Mouse (Mus musculus) frontal cortex, postnatal 10 days (tissue): ENCODE data around the gene Cic.

Experiments used
- DNase-seq, 2 experiments: peaks; one replicate each; pipeline ENCODE4 v3.0.0; 2022; ENCODE audit warnings: low spot score in 2 of 2, mixed read lengths in 1 of 2

Gene Cic

DNA sequence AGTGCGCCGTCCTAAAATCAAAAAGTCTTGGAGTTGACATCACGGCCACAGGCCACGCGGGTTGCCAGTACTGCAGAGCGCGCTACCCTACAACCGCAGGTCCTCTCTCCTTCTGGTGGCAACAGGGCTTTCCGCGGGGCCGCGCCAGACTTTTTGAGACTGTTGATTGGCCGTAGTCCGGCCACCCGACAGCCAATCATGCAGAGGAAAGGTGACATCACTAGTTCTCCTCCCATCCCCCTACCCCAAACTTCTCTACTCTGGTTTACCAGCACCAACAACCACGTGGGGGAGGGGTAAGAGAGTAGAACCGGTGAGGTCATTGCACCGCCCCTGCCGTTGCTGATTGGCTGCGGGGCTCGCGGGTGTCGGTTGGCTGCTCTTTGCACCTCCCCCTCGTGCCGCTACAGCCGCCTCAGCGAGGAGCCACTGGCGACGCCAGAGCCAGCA, at the start of gene Cic:
Gene Cic, plus strand, starts transcription at position 404 of the 450 bp plus-strand sequence.
- peak; percentile 99 to 100 for DNase-seq

- DNase-seq, result peak in 1 of 2 experiments; percentile 45
These were observed 48.6 kb upstream of the Cic start for GRCm38 (mm10) chr7:25218705-25219415.

DNA sequence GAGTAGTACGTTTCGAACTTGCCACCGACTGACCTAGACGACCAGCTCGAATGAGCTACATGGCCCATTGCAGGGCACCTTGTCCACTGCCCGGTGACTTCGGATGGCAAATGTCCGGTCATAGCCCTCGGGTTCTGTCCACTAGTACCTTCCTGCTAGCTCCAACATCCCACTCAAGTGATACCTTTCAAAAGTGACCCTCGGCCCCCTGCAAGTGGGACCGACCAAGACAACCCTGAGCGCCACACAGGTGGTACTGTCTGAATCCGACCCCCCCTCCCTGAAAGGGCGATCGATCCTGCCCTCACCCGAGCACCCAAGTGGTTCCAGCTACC, 48.1 kb upstream of the Cic start:
- DNase-seq, result peak in 1 of 2 experiments; percentile 37

DNA sequence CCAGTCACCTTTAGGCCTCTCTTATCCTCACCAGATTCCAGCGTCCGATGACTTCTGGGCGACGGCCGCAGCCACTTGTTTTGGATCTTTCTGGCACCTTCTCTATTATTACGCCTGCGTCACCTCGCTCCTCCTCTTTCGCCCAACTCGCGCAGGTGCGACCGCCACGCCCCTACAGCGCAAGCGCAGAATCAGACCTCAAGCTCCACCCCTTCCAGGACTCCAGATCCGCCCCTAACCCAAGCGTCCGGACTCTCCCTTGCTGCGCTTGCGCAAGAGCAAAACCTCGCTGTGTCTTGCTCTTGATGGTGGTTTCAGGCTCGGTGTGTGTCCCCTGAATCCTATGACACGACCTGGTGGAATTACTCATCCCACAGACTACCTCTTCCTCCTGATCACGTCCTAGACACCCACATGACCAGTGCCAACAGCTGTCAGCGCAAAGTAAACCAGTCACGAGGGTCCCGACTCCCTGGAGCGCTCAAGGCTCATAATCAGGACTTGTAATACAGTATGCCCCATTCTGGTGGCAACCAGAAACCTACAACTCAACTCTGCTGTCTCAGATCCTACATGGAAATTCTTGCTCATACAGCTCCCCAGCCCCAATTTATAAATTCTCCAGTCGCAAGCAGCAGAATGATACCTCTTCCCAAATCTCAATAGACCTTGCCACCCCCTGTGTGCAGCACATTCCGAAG, 47.6 kb upstream of the Cic start:
- DNase-seq, result peak; percentile 88 to 91

DNA sequence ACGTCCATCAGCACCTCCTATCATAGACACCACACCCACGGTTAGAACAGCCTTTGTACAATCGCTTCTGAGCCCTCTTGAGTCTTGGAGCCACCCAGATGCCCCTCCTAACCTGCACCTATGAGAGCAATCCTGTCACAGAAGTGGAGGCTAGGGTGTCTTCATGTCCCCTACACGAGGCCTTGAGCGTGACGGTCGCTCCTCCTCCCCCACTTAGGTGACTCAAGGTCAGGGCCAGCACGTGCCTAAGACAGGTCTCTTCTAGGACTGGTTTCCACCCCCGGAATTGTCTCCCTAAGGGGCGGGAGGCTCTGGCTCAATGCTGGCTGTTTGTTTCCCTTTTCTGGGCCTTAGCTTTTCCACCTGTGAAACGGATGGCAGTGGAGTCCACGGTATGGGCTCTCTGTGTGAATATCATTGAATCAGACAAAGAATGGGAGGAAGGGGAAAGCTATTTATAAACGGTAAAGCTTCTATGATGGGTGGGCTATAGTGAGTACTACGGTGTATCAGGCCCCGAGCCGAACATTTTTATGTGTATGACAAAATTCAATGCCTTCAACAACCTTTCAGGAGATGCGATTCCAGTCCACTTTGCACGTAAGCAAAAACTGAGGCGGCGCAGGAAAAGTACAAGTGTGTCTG, 46.9 kb upstream of the Cic start, which contains the start of gene Dedd2:
Gene Dedd2, minus strand, starts transcription at position 159 of the 645 bp plus-strand sequence.
- no peak for DNase-seq

DNA sequence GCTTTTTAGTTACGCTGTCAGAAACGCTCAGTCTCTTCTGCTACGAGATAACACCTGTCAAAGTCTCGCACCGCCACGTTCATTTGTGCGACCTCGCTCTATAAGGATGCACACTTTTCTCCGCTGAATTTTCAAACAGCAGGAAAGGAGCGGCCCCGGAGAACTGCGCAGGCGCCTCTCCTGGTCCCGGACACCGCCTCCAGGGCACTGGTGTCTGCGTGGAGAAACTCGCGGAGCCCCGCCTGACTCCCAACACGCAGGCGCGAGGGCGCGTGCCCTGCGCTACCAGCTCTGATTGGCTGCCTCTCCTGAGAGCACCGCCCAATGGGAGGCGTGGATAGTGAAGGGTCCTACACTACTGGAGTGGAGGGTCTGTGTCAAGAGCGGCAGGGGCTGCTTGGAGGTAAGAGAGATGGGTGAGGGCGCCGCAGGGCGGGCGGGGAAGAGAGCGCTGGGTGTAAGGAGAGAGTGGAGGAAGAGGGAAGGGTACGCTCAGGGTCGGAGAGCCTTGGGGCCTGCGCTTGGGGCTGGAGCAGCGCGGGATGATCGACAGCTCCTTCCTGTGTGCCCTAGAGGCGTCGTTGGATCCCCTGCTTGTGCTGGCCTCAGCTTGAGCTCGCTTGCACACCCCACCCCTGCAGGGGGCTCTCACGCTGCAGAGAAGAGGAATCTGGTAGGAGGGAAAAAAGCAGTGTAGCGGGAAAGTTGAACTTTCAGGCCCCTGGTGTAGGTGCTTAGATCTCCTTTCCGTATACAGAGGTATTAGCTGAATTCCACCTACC, 46.2 kb upstream of the Cic start, which contains the start of gene Zfp526:
Gene Zfp526, plus strand, starts transcription at position 324 of the 782 bp plus-strand sequence.
- peak; percentile 97 to 98 for DNase-seq

DNA sequence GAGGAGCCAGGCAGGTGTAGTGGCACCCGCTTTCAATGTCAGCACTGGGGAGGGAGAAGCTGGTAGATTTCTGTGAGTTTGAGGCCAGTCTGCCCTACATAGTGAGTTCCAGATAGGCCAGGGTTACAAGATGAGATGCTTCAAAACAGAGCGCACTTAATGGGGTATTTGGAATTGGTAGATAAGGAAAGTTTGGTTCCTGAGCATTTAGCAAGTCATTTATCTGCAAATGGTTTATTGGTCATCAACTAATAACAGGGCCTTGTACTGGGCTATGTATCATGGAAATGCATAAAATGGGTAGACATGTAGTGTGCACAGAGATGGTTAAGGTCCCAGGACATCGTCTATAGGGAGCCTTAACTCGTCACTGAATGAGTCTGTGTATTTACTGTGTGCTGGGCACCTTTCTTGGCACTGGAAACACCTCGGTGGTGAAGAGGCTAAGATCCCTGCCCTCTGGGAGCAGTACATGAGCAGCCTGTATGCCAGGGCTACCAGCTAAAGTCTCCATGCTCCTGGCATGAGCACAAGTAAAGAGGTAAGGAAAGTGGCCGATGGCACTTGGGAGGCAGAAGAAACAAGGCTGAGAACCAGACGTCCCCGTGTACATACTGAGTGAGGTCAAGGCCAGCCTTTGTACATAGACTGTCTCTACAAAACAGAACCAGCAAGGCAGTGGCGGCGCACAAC, 45.1 kb upstream of the Cic start:
- DNase-seq, result no peak

DNA sequence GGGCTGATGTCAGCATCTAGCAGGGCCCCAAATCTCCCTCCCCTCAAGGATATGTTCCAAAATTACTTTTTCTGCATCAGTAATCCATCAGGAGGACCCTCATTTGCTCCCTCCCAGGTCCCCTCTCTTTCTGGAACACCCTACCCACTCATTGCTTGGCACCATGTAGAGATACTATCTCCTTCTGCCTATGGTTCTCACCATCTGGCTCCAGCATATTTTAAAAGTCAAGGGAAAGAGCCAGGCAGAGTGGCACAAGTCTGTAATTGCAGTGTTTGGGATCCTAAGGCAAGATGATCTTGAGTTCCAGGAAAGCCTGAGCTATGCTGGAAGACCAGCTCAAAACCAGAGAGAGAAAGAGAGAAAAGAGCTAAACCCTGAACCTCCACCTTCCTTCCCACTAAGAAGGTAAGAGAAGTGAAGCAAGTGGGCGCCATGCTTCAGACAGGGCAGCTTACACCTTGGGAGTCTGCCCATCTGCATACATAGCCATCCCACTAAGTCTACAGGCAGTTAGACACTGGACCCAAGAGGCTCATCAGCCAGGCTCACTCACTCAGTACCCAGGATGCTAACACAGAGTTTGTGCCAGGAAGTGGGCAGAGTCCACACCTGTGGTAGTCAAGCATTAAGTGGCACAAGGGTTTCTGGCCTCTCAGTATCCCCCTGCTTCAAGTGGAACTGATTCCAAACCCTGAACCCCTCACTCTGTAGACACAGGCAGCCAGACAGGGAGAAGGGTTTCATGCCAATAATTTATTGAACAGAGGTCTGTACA, 39.8 kb upstream of the Cic start:
- DNase-seq, result no peak

DNA sequence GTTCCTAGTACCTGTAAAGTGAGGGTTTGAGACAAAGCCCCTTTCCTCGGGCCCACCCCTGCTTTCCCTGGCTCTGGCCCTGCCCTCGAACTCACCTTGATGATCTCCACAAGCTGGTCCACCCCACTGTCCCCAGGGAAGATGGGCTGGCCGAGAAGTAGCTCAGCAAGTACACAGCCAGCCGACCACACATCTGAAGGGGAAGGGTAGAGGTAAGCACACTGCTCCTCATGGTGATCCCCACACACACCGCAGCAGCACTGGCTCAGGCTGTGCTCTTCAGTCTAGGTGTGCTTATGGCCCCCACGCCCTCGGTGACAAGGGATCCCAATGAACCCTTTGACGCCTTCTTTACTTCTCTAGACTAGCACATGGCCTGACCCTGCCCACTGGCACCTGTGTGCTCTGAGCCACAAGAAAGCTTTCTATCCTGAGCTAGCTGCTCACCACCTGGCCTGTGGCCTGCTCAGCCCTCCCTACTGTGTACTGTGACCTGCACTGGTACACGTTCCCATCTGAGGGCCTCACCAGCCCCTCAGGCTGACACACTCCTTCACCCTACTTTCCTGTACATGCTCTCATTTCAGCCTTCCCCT, 36.7 kb upstream of the Cic start:
- DNase-seq, result no peak

DNA sequence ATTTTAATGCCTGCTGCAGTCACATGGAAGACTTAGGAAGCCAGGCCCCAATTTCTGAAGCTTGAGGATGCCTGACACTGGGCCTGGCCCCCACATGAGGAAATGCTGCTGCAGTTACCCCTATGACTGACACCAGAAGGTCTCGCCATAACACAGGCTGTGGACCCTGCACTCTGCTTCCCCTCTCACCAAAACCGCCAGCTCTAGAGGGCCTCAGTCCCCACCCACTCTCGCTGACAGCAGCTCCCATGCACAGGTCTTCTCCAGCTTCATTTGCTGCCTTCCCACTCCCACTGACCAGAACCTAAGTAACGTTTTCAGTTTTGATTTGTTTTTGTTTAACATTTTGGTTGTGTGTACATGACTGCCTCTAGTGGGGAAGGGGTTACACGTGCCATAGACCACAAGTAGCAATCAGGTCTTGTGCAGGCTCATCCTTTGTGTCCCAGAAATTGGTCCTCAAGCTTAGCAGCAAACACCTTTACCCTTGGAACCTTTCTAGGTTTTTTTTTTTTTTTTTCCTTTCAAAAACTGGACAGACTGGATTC, 35.3 kb upstream of the Cic start:
- DNase-seq, result no peak

- DNase-seq, result no peak
These were observed 34.4 kb upstream of the Cic start for GRCm38 (mm10) chr7:25233061-25233460.

DNA sequence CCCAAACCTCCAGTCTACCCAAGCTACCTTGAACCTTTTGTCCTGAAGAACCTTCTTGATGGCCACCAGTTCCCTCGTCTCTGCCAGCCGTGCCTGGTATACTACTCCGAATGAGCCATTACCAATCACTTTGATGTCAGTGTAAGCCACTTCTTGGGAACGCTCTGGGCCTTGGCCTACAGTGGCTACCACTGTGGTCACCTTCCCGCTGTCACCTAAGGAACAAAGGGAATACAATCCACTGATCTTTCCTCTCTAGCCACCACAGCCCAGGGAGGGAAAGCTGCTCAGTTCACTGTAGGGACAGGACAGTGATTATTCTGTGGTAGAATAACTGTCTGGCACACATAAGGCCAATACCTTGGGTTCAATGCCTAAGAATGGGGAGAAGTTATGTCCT, 32.0 kb upstream of the Cic start:
- DNase-seq, result no peak

DNA sequence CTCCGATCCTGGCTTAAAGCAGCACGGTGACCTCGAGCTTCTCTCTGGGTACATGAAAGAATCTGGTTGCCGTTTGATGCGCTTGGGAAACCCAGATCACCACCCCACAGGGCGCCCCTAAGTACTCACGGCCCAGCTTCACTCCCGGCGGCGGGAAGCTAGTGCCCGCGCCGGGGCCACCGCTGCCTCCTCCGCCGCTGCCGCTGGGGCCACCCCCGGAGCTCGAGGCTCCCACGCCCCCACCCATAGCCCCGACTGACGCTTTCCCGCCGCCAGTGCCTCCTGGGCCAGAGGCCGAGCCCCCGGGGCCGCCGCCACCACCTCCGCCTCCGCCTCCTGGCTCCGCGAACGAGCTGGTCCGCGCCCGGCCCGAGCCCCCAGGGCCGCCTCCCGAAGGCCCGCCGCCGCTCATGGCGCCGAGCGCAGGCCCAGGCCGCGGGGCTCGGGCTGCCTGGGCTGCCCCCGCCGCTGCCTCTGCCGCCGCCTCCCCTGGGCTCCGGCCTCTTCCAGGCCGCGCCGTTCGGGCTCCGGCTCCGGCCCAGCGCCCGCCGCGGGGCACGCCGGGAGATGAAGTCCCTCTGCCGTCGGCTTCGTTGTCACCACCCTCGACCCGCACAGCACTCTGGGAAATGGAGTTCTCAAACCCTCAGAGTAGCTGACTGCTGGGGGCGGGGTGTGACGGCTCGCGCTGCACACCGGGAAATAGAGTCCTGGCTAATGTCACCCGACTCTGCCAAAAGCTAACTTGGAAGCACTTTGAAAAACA, 30.1 kb upstream of the Cic start, which contains the start of gene Gsk3a:
Gene Gsk3a, minus strand, starts transcription at position 603 of the 766 bp plus-strand sequence.
- DNase-seq, result peak; percentile 96 to 97

DNA sequence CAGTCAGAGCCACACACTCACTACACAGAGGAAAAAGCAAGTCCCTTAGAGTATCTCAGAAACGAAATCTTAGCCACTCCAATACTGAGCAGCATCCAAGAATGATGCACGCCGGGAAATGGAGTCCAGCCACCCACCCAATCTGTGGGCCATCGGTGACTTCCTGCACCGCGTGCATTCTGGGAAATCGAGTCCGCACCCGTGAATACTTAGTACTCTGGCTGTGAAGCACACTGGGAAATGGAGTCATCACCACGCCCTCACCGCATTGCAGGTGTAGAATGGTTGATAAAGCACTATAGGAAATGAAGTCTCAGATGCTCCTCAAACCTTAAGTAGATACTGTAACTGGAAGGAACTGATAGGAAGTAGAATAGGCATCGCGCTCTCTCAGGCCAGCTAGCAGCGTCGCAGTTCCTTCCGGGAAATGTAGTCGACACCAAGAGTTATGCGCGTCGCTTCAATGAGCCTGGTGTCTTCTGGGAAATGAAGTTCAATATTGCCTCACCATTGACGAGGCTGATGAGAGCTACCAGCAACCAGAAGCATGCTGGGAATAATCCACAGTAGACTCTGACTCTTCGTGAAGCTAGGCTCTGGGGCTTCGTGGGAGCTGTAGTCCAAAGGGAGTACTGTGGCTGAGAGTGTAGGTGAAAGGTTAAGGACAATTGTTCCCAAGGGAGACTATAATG, 29.3 kb upstream of the Cic start:
- DNase-seq, result peak; percentile 91

- DNase-seq, result peak; percentile 84 to 85
These were observed 28.5 kb upstream of the Cic start for GRCm38 (mm10) chr7:25238829-25239623.

DNA sequence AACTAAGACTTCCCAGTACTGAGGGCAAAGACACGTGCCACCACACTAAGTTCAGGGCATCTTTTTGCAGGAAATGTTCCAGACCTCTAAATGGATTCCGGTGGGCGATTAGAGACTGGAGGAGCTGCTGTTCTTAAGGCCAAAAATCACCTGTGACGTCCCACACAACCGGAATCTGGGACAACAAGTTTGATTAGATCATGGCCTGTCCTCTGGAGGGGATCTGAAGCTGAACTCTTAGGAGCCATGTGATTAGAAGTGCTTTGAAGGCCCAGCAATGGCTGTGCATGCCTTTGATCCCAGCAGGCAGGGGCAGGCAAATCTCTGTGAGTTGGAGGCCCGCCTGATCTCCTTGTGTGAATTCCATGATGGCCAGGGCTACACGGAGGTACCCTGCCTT, 26.9 kb upstream of the Cic start:
- DNase-seq, result no peak

DNA sequence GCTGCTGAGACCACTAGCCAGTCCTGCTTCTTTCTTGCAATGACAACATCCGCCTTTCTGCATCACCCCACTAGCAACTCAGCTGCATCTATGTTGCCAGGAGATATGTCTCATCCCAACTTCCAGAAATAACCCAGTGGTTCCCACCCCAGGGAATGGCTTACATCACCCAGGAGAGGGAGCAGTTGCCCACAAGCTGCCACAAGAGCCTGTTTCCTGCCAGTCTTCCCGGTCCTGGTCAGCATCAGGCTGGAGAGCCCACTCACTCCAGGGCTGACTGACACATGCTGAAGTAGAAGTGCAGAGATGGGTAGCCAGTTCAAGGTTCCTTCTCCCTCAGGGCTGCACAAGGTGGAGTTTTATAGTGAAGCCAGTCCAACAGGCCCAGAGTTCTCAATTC, 26.4 kb upstream of the Cic start:
- DNase-seq, result peak; percentile 79 to 84
